Mouse (Mus musculus): Measurements from ENCODE around the gene Ppp2ca.
A peak's percentile ranks its signal among the peaks of the same experiment; 100 is the strongest.
"Not testable (repeated sequence)": the region's sequence is repeated elsewhere in the genome, so short reads cannot be mapped to it uniquely, and the experiment has no call there.

Ppp2ca gene

GRCm38 (mm10) chr11:52145428-52145827 is 46.9 kb downstream of the Ppp2ca start, which contains the start of gene Olfr1373:
Gene Olfr1373 (minus strand): TSS chr11:52145528.
- DNase-seq = not testable (repeated sequence)

GRCm38 (mm10) chr11:52163926-52164325 is 65.4 kb downstream of the Ppp2ca start:
- no peak for DNase-seq

- DNase-seq = peak; percentile 11
Measured at GRCm38 (mm10) chr11:52167126-52167525, 68.6 kb downstream of the Ppp2ca start.

GRCm38 (mm10) chr11:52167901-52168302 is 69.4 kb downstream of the Ppp2ca start:
- DNase-seq = not testable (repeated sequence)

GRCm38 (mm10) chr11:52168461-52168860 is 70.0 kb downstream of the Ppp2ca start:
- no peak for DNase-seq
